Mouse (Mus musculus): ENCODE data around the gene Slc25a51.
"Not testable (repeated sequence)": the region's sequence is repeated elsewhere in the genome, so short reads cannot be mapped to it uniquely, and the experiment has no call there.

Slc25a51 gene

GRCm38 (mm10) chr4:45402281-45402680 lies 6.3 kb downstream of the Slc25a51 start:
- no peak for DNase-seq (ENCODE audit: low spot score)

DNA sequence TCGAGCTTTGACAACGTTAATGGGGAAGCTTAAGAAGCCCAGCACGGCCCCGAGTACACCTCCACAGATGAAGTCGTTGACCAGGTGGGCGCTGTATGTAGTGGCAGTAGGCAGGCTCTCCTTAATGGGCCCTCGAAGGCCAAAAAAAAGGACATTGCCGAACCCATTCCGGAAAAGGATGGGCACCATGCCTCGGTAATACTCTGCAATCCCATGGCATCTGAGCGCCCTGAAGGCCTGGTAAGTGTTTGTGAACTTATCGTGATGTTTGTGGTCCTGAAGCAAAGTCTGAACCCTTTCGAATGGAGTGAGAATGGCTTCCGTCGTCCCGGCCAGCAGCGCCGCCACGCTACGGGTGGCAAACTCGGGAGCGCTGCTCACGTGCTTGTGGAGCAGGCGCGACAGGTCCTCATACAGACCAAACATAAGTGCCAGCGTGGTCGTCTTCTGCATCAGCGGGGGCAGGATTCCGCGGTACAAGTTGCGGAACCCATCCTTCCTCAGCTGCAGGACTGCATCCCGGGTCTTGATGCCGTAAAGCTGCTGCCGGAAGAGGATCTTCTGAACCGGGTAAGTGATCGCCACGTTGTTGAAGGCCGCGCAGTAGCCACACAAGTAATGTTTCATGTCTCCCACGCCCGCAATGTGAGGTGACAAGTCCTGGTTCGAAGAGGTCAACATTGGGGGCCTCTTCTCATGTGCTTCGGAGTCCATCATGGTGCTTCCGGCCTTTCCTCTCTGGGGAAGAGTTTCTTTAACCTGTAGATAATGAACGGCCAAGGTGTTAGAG lies 8.9 kb downstream of the Slc25a51 start:
- no peak for DNase-seq (ENCODE audit: low spot score)

DNA sequence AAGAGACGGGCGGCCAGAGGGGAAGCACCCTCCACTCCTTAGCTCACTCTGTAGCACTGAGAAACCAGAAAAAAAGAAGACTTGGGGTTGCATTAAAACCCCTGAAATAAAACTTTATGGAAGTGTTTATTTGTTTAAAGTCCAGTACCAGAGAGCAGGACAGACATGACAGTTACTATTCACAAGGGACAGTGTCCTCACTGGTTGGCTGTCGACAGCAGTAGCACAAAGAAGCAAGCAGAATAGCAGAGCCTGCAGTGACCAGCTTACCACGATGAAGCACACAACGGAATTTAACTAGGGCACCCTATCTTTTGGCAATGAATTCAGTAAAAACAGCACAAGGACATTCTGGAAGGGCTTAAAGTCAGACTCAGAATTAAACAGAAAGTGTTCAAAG lies 10.3 kb downstream of the Slc25a51 start:
- DNase-seq (ENCODE audit: low spot score), result not testable (repeated sequence)

DNA sequence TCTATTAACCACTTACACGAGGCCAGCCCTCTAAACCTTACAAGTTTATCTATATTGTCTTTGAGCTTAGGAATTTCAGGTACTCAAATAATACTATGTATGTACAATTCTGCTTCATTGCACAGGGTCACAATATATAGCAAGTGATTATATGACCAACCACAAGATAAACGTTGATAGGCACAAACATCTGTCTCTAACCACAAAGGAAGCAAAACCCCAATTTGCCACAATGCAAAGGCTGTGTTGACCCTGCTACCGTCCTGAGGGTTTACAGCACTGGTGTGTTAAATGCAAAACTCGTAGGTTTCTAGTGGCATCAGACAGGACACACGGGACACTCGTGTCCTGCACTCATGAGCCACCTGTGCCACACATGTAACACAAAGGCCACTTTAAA lies 12.4 kb downstream of the Slc25a51 start:
- DNase-seq (ENCODE audit: low spot score), result not testable (repeated sequence)

GRCm38 (mm10) chr4:45393658-45394057 lies 14.9 kb downstream of the Slc25a51 start:
- no peak for DNase-seq (ENCODE audit: low spot score)

- DNase-seq (ENCODE audit: low spot score), result no peak
Measured at GRCm38 (mm10) chr4:45392994-45393393, 15.6 kb downstream of the Slc25a51 start.

DNA sequence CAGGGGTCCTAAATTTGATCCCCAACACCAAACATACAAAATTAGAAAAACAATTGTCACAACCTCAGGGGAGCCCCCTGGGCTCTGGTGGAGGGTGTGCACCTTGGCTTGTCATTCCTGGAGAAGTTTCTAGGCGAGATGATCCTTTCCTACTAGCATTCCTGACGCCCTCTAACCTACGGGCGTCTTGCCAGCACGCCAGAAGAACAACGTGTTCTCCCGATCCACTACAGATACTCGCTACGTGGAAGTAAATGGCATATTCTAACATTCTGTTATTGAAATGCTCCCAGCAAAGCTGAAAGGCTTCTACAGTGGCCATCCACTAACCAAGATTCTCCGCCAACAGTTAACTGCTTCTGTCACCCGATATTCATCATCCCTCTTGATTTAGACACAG lies 16.0 kb downstream of the Slc25a51 start:
- no peak for DNase-seq (ENCODE audit: low spot score)

DNA sequence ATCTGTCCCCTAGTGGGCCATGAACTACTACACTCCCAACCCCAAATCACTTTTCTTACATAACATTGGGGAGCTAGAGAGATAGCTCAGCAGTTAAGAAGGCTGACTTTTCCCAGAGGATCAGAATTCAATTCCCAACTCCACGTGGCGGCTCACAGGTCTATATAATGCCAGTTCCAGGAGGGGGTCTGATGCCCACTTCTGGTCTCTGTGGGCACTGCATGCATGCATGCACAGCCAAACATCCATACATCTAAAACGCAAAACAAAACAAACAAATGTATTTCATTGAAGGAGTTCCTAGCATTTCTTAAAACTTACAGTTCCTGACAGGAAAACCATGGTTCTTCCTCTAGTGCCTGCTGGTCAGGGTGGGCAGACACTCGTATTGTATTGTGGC lies 16.5 kb downstream of the Slc25a51 start:
- DNase-seq (ENCODE audit: low spot score), result no peak

DNA sequence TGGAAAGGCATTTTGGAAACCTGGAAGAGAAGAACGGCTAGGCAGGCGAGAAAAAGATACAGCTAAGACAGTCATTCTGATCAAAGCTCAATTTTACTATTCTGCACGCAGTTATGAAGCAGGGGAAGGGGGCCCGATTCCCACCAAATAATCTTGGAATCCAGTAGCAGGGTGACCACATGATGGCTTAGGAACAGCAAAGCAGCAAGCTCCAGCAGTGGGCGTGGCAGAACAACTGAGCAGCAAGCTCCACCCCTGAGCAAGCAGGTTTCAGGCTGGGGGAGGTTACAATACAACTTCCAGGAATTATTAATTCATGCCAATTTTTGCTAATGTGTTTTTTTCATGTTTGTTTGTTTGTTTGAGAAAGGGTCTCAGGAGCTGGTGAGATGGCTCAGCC lies 21.3 kb downstream of the Slc25a51 start:
- not testable (repeated sequence) for DNase-seq (ENCODE audit: low spot score)

- DNase-seq (ENCODE audit: low spot score), result not testable (repeated sequence)
Measured at GRCm38 (mm10) chr4:45382133-45382532, 26.4 kb downstream of the Slc25a51 start.

DNA sequence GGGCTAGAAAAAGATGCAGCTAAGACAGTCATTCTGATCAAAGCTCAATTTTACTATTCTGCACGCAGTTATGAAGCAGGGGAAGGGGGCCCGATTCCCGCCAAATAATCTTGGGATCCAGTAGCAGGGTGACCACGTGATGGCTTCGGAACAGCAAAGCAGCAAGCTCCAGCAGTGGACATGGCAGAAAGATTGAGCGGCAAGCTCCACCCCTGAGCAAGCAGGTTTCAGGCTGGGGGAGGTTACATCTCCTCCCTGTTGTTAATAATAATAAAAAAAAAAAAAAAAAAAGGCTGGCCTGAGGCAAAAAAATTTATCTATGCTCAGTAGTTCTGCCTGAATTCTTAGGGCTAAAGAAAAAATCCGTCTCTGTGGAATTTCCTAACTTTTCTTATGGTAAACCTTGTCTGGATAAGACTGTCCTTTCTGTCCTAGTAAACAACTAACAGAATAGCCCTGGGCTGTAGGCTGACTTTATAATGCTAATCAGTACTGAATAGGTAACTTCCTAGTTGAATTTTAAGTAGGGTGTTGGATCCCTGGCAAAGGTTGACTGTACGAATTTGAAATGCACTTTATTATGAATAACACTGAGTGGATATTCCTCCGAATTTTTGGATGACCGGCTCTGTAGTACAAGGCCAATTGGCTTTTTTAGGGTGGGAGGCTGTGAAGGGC lies 27.5 kb downstream of the Slc25a51 start:
- DNase-seq (ENCODE audit: low spot score), result not testable (repeated sequence)

DNA sequence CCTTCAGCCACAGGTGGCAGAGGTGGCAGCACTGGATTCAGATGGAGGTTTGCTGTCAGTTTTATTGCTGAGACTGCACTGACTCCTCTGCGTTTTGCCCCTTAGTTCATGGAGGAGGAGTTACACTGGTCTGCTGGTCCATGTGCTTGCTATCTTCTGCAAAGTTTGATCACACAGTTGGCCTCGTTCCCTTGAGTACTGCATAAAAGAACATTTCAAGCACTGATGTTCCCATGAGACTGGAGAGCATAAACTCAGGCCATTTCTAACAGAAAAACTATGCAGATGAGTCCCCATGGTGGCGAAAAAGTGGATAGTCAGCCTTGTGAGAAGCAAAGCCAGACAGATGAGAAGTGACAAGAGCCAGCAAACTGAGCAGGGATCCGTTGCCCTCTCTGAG lies 32.0 kb downstream of the Slc25a51 start:
- DNase-seq (ENCODE audit: low spot score), result peak; percentile 35

- DNase-seq (ENCODE audit: low spot score), result no peak
Measured at GRCm38 (mm10) chr4:45374879-45375278, 33.7 kb downstream of the Slc25a51 start.

DNA sequence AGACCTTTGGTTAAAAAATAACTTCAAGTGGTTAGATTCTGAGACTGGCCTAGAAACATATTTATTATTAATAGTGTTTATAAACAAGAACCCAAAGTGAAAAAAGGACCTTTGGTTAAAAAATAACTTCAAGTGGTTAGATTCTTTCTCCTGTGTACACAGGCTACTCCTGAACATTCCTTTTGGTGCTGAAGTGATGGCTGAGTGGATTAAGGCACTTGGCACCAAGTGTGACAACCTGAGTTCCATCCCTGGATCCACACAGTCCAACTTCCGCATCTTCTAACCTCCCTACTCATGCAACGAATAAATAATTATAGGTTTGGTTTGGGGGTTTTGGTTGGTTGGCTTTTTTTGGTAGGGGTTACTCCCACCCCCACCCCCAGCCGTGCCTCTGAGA lies 37.3 kb downstream of the Slc25a51 start:
- DNase-seq (ENCODE audit: low spot score), result no peak

GRCm38 (mm10) chr4:45356653-45357052 lies 51.9 kb downstream of the Slc25a51 start:
- no peak for DNase-seq (ENCODE audit: low spot score)

Measured in testis, postnatal 14 days (tissue).